Mouse (Mus musculus): Measurements from ENCODE around the gene Dpep3. TPM values are rescaled to one million over a fixed set of nuclear protein-coding genes. Genes with fewer than 3 reads are reported as not detected.

Dpep3 gene
- polyA plus RNA-seq, 1 experiment from 2014 or later = not detected

DNA sequence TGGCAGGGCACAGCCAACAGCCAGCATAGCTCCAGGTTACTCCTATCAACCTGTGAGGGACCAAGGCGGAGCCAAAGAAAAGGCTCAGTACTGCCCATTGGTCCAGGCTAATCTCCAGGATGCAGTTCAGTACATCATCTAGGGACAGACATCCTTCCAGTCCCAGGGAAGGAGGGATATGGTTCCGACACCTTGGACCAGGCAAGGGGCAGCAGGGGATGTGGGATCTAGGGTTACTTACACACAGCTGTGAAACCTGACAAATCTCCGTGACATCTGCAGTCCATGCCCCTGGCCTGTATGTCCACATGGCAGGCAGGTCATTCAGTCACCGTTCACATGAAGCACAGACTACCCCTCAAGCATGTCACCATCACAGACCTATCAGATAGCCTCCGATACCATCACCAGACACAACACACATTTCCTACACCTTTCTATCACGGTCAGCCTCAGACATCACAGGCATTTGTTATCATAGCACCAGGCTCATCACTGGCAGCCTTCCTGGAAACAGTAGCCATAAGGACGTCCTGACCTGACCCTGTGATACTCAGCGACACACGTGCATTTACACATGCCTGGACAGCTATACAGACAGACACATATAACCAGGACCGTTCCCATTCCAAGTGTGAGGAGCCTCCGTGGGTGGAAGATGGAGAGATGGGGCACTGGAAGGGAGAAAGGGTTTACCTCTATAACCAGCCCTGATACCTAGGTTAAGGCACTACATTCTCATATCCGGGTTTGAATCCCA lies 14.5 kb downstream of the Dpep3 start:
- 38% methylated on average over 12 of the region's 12 CpGs for WGBS
- Histone ChIP-seq H3K9ac (ENCODE audit: low read length) (peak overlapping the region; percentile 97), H3K4me3 (ENCODE audit: control insufficient read depth in 1 of 2, insufficient read depth in 1 of 2, low read depth in 1 of 2, low read length in 2 of 2) (peak overlapping the region; percentile 90 to 93), H3K27ac (replicated peaks in 1 of 2; ENCODE audit: control insufficient read depth in 1 of 2, insufficient read depth in 1 of 2, low read depth in 2 of 2, low read length in 2 of 2) (peak overlapping the region in 1 of 2 experiments; percentile 95; a peak in 2 of 4 replicates), H3K36me3 (ENCODE audit: control insufficient read depth, insufficient read depth, low read length) (peaks cover 18% of the 10 kb centered on the region), H3K9me3 (ENCODE audit: control insufficient read depth, low read length) (no peaks in the 10 kb centered on the region), H3K4me1 (ENCODE audit: control insufficient read depth in 2 of 2, insufficient read depth in 2 of 2, low read length in 2 of 2) (peaks cover 29 to 61% of the 10 kb centered on the region in 2 experiments), H3K4me2 (ENCODE audit: low read length) (peak overlapping the region; percentile 90), H3K27me3 (ENCODE audit: control insufficient read depth, insufficient read depth, low read length) (no peaks in the 10 kb centered on the region)
- no peak for ATAC-seq (ENCODE audit: insufficient number of reproducible peaks, insufficient read depth, low FRiP score, low read depth)

DNA sequence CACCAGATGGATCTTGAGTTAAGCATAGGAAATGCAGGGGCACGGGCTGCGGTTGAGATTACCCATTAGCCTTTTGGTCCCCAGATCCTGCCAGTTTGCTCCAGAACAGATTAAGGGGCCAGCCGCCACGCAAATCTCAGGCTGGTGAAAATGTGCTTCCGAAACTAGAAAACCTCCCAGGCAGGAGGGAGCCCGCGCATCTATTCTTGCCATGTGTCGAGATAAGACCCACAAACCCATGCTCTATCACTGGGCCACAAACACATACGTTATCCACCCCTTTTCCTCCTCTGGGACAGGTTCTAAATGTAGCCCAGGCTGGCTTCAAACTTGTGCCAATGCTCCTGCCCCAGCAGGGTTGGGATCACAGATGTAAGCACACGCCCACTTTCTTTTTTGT lies 17.7 kb downstream of the Dpep3 start:
- Histone ChIP-seq H3K27ac (replicated peaks in 1 of 2; ENCODE audit: control insufficient read depth in 1 of 2, insufficient read depth in 1 of 2, low read depth in 2 of 2, low read length in 2 of 2) (0 out of 4 replicates have a peak overlapping the region, but pooled peaks of 1 of the 2 experiments have one; percentile 4), H3K4me3 (ENCODE audit: control insufficient read depth in 1 of 2, insufficient read depth in 1 of 2, low read depth in 1 of 2, low read length in 2 of 2) (no peak overlapping the region), H3K36me3 (ENCODE audit: control insufficient read depth, insufficient read depth, low read length) (peaks cover 43% of the 10 kb centered on the region), H3K9me3 (ENCODE audit: control insufficient read depth, low read length) (no peaks in the 10 kb centered on the region), H3K27me3 (ENCODE audit: control insufficient read depth, insufficient read depth, low read length) (no peaks in the 10 kb centered on the region), H3K4me1 (ENCODE audit: control insufficient read depth in 2 of 2, insufficient read depth in 2 of 2, low read length in 2 of 2) (peaks cover 31 to 68% of the 10 kb centered on the region in 2 experiments), H3K9ac (ENCODE audit: low read length) (no peak overlapping the region), H3K4me2 (ENCODE audit: low read length) (no peak overlapping the region)
- WGBS = 65% methylated on average over 10 of the region's 10 CpGs
- ATAC-seq (ENCODE audit: insufficient number of reproducible peaks, insufficient read depth, low FRiP score, low read depth) = no peak

DNA sequence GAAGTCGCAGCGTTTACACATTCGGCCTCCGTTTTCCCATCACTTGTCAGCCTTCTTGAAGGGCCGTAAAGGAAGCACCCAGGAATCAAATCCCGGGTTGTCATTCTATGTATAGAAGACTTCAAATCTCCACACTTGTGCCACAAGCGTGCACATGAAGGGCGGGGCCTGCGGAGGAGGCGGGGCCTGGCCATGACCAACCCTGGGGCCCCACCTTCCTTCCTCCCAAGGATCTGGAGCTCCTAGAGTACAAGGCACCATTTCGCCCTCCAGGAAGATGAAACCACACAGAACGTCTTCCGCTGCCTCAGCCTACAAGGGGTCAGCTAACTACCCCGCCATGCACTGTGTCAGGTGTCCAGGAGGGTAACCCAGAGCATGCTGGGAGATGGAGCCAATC lies 18.1 kb downstream of the Dpep3 start:
- Histone ChIP-seq H3K4me3 (ENCODE audit: control insufficient read depth in 1 of 2, insufficient read depth in 1 of 2, low read depth in 1 of 2, low read length in 2 of 2) (no peak overlapping the region), H3K9ac (ENCODE audit: low read length) (no peak overlapping the region), H3K9me3 (ENCODE audit: control insufficient read depth, low read length) (no peaks in the 10 kb centered on the region), H3K4me1 (ENCODE audit: control insufficient read depth in 2 of 2, insufficient read depth in 2 of 2, low read length in 2 of 2) (peaks cover 31 to 66% of the 10 kb centered on the region in 2 experiments), H3K27ac (replicated peaks in 1 of 2; ENCODE audit: control insufficient read depth in 1 of 2, insufficient read depth in 1 of 2, low read depth in 2 of 2, low read length in 2 of 2) (0 out of 4 replicates have a peak overlapping the region, but pooled peaks of 1 of the 2 experiments have one; percentile 4), H3K27me3 (ENCODE audit: control insufficient read depth, insufficient read depth, low read length) (no peaks in the 10 kb centered on the region), H3K36me3 (ENCODE audit: control insufficient read depth, insufficient read depth, low read length) (peaks cover 48% of the 10 kb centered on the region), H3K4me2 (ENCODE audit: low read length) (no peak overlapping the region)
- 75% methylated on average over 14 of the region's 14 CpGs for WGBS
- ATAC-seq (ENCODE audit: insufficient number of reproducible peaks, insufficient read depth, low FRiP score, low read depth) = no peak

DNA sequence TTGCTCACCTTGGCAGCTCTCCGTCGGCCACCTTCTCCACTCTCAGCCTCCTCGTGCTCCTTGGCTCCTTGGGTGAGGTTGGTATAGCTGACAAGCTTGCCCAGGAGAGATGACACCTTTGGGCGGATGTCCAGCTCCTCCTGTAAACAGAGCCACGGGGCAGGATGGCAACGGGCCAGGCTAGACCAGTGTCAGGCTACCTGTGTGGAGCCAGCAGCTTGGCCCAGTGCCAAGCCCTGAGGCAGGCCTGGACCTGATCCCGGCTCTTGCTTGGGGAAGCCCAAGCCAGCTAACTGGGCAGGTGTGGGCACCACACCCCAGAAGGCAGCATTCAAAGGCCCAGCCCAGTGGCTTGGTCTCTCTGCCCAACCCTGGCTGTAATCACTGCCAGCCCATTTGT lies 19.9 kb downstream of the Dpep3 start:
- Histone ChIP-seq H3K4me2 (ENCODE audit: low read length) (no peak overlapping the region), H3K9me3 (ENCODE audit: control insufficient read depth, low read length) (no peaks in the 10 kb centered on the region), H3K27ac (replicated peaks in 1 of 2; ENCODE audit: control insufficient read depth in 1 of 2, insufficient read depth in 1 of 2, low read depth in 2 of 2, low read length in 2 of 2) (no peak overlapping the region), H3K4me3 (ENCODE audit: control insufficient read depth in 1 of 2, insufficient read depth in 1 of 2, low read depth in 1 of 2, low read length in 2 of 2) (no peak overlapping the region), H3K4me1 (ENCODE audit: control insufficient read depth in 2 of 2, insufficient read depth in 2 of 2, low read length in 2 of 2) (peaks cover 25 to 58% of the 10 kb centered on the region in 2 experiments), H3K27me3 (ENCODE audit: control insufficient read depth, insufficient read depth, low read length) (no peaks in the 10 kb centered on the region), H3K36me3 (ENCODE audit: control insufficient read depth, insufficient read depth, low read length) (peaks cover 63% of the 10 kb centered on the region), H3K9ac (ENCODE audit: low read length) (no peak overlapping the region)
- 75% methylated on average over 7 of the region's 7 CpGs for WGBS
- ATAC-seq (ENCODE audit: insufficient number of reproducible peaks, insufficient read depth, low FRiP score, low read depth) = no peak

DNA sequence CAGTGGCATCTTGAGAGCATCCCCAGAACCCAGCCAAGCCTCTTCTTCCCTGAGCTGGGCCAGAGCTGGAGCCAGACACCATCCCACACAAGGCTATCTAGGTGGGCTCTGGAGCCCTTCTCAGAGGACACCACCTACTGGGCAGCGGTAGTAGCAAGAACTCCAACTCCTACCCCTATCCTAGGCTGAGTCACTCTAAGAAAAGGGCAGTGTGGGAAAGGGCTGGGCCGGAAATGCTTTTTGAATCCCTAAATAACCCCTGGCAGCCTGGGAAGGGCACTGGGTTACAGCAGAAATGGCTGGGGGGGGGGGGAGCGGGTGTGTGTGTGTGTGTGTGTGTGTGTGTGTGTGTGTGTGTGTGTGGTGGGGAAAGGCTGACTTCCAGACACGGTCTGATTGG lies 21.4 kb downstream of the Dpep3 start:
- Histone ChIP-seq H3K4me1 (ENCODE audit: control insufficient read depth in 2 of 2, insufficient read depth in 2 of 2, low read length in 2 of 2) (peaks cover 22 to 44% of the 10 kb centered on the region in 2 experiments), H3K4me3 (ENCODE audit: control insufficient read depth in 1 of 2, insufficient read depth in 1 of 2, low read depth in 1 of 2, low read length in 2 of 2) (no peak overlapping the region), H3K4me2 (ENCODE audit: low read length) (no peak overlapping the region), H3K9me3 (ENCODE audit: control insufficient read depth, low read length) (no peaks in the 10 kb centered on the region), H3K27ac (replicated peaks in 1 of 2; ENCODE audit: control insufficient read depth in 1 of 2, insufficient read depth in 1 of 2, low read depth in 2 of 2, low read length in 2 of 2) (0 out of 4 replicates have a peak overlapping the region, but pooled peaks of 1 of the 2 experiments have one; percentile 14), H3K36me3 (ENCODE audit: control insufficient read depth, insufficient read depth, low read length) (peaks cover 71% of the 10 kb centered on the region), H3K27me3 (ENCODE audit: control insufficient read depth, insufficient read depth, low read length) (no peaks in the 10 kb centered on the region), H3K9ac (ENCODE audit: low read length) (no peak overlapping the region)
- 26% methylated on average over 3 of the region's 4 CpGs for WGBS
- ATAC-seq (ENCODE audit: insufficient number of reproducible peaks, insufficient read depth, low FRiP score, low read depth) = no peak

DNA sequence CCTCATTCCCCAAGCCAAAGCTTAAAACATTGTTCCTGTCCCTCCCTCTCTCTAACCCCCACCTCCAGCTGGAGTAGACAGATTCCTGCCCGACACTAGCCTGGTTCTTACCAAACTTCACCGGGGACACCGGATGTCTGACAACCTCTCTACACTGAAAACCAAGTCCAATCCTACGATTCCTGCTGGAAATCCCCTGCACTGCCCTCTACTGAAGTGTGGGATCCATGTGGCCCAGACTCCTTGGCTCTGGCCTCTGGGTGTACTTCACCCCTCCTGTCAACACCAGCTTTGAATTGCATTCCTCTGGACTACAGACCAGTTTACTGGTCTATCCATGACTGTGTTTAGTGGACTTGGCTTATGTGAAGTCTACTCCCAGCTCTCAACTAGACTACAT lies 22.7 kb downstream of the Dpep3 start:
- peaks cover 83% of the 10 kb centered on the region for H3K36me3 ChIP-seq (ENCODE audit: control insufficient read depth, insufficient read depth, low read length)
- ATAC-seq (ENCODE audit: insufficient number of reproducible peaks, insufficient read depth, low FRiP score, low read depth) = 0 out of 2 replicates have a peak, but pooled peaks have one; percentile 24

DNA sequence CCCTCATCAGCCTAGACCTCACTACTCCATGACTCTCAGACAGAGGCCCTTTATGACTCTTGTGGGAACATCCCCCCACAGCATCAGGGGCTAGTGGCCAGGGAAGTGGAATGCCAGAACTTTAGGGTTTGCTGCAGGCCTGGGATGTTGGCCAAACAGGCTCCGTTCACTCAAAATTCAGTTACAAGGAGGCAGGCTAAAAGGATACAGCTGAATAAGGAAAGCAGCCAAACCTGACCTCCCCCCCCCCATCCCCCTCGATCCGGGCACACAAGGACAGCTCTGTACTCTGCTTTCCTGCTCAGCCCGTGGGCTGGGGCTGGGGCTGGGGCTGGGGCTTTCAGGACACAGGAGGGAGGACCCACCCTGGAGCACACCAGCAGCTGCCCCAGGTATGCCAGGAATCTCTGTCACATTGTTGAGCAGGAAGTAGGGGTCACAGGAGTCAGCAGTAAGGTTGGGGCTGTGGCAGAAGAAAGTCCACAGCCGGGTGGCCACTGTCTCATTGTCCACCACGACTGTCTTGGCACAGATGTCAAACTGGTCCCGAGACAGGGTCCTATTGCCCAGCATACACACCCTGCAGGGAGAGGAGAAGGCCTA lies 28.1 kb downstream of the Dpep3 start:
- peak overlapping the region; percentile 29 to 55 for H3K27ac ChIP-seq (replicated peaks in 1 of 2; ENCODE audit: control insufficient read depth in 1 of 2, insufficient read depth in 1 of 2, low read depth in 2 of 2, low read length in 2 of 2)
- no peaks in the 10 kb centered on the region for H3K27me3 ChIP-seq (ENCODE audit: control insufficient read depth, insufficient read depth, low read length)
- 20% methylated on average over 7 of the region's 7 CpGs for WGBS
- H3K36me3 ChIP-seq (ENCODE audit: control insufficient read depth, insufficient read depth, low read length) = peaks cover 90% of the 10 kb centered on the region
- no peak overlapping the region for H3K4me2 ChIP-seq (ENCODE audit: low read length)
- peak overlapping the region; percentile 27; the same call in 1 of the 2 replicates for H3K9ac ChIP-seq (ENCODE audit: low read length)
- H3K9me3 ChIP-seq (ENCODE audit: control insufficient read depth, low read length) = no peaks in the 10 kb centered on the region
- H3K4me3 ChIP-seq (ENCODE audit: control insufficient read depth in 1 of 2, insufficient read depth in 1 of 2, low read depth in 1 of 2, low read length in 2 of 2) = no peak overlapping the region
- H3K4me1 ChIP-seq (ENCODE audit: control insufficient read depth in 2 of 2, insufficient read depth in 2 of 2, low read length in 2 of 2) = peaks cover 19 to 27% of the 10 kb centered on the region in 2 experiments
- ATAC-seq (ENCODE audit: insufficient number of reproducible peaks, insufficient read depth, low FRiP score, low read depth) = peak; percentile 35; the same call in 1 of the 2 replicates

More for the DNA sequence above, 22.7 kb downstream of the Dpep3 start:
- Histone ChIP-seq H3K9me3 (ENCODE audit: control insufficient read depth, low read length) (no peaks in the 10 kb centered on the region), H3K27ac (replicated peaks in 1 of 2; ENCODE audit: control insufficient read depth in 1 of 2, insufficient read depth in 1 of 2, low read depth in 2 of 2, low read length in 2 of 2) (peak overlapping the region in 1 of 2 experiments; percentile 17; a peak in 2 of 4 replicates), H3K27me3 (ENCODE audit: control insufficient read depth, insufficient read depth, low read length) (no peaks in the 10 kb centered on the region), H3K9ac (ENCODE audit: low read length) (no peak overlapping the region), H3K4me1 (ENCODE audit: control insufficient read depth in 2 of 2, insufficient read depth in 2 of 2, low read length in 2 of 2) (peaks cover 16 to 33% of the 10 kb centered on the region in 2 experiments), H3K4me2 (ENCODE audit: low read length) (no peak overlapping the region), H3K4me3 (ENCODE audit: control insufficient read depth in 1 of 2, insufficient read depth in 1 of 2, low read depth in 1 of 2, low read length in 2 of 2) (no peak overlapping the region)
- 39% methylated on average over 4 of the region's 4 CpGs for WGBS

Data from heart, embryonic 14.5 days (tissue).